Mouse (Mus musculus): ENCODE measurements around the gene Mphosph9.
"Not testable (repeated sequence)": the region's sequence is repeated elsewhere in the genome, so short reads cannot be mapped to it uniquely, and the experiment has no call there.

Mphosph9 gene

GRCm38 (mm10) chr5:124327510-124328364 lies at the start of gene Mphosph9, which contains the start of gene 2810006K23Rik:
Mphosph9 (minus strand) TSS chr5:124327972.
2810006K23Rik (plus strand) TSS chr5:124328089.
- peak; percentile 100 for DNase-seq (ENCODE audit: extremely low read depth, insufficient read length, low spot score)

- DNase-seq (ENCODE audit: extremely low read depth, insufficient read length, low spot score): peak; percentile 24
Observed at GRCm38 (mm10) chr5:124377149-124377548, 49.4 kb upstream of the Mphosph9 start.

GRCm38 (mm10) chr5:124376401-124376800 lies 48.6 kb upstream of the Mphosph9 start:
- no peak for DNase-seq (ENCODE audit: extremely low read depth, insufficient read length, low spot score)

- DNase-seq (ENCODE audit: extremely low read depth, insufficient read length, low spot score): no peak
Observed at GRCm38 (mm10) chr5:124374298-124374697, 46.5 kb upstream of the Mphosph9 start.

GRCm38 (mm10) chr5:124366721-124367120 lies 38.9 kb upstream of the Mphosph9 start:
- no peak for DNase-seq (ENCODE audit: extremely low read depth, insufficient read length, low spot score)

GRCm38 (mm10) chr5:124365754-124366153 lies 38.0 kb upstream of the Mphosph9 start:
- no peak for DNase-seq (ENCODE audit: extremely low read depth, insufficient read length, low spot score)

- no peak for DNase-seq (ENCODE audit: extremely low read depth, insufficient read length, low spot score)
Observed at GRCm38 (mm10) chr5:124364173-124364918, 36.6 kb upstream of the Mphosph9 start.

GRCm38 (mm10) chr5:124362982-124363381 lies 35.2 kb upstream of the Mphosph9 start, which contains the start of gene Cdk2ap1:
Cdk2ap1 (minus strand) TSS chr5:124363082.
- not testable (repeated sequence) for DNase-seq (ENCODE audit: extremely low read depth, insufficient read length, low spot score)

- no peak for DNase-seq (ENCODE audit: extremely low read depth, insufficient read length, low spot score)
Observed at GRCm38 (mm10) chr5:124359641-124360040, 31.9 kb upstream of the Mphosph9 start.

GRCm38 (mm10) chr5:124356695-124357094 lies 28.9 kb upstream of the Mphosph9 start:
- DNase-seq (ENCODE audit: extremely low read depth, insufficient read length, low spot score): no peak

GRCm38 (mm10) chr5:124355425-124355959 lies 27.7 kb upstream of the Mphosph9 start:
- DNase-seq (ENCODE audit: extremely low read depth, insufficient read length, low spot score): no peak

GRCm38 (mm10) chr5:124354574-124355424 lies 27.0 kb upstream of the Mphosph9 start:
- DNase-seq (ENCODE audit: extremely low read depth, insufficient read length, low spot score): peak; percentile 72

- peak; percentile 35 for DNase-seq (ENCODE audit: extremely low read depth, insufficient read length, low spot score)
Observed at GRCm38 (mm10) chr5:124353726-124354547, 26.2 kb upstream of the Mphosph9 start.

GRCm38 (mm10) chr5:124353011-124353725 lies 25.4 kb upstream of the Mphosph9 start:
- peak; percentile 71 for DNase-seq (ENCODE audit: extremely low read depth, insufficient read length, low spot score)

GRCm38 (mm10) chr5:124352141-124352920 lies 24.6 kb upstream of the Mphosph9 start:
- peak; percentile 89 for DNase-seq (ENCODE audit: extremely low read depth, insufficient read length, low spot score)

- no peak for DNase-seq (ENCODE audit: extremely low read depth, insufficient read length, low spot score)
Observed at GRCm38 (mm10) chr5:124351604-124352003, 23.8 kb upstream of the Mphosph9 start.

- peak; percentile 84 for DNase-seq (ENCODE audit: extremely low read depth, insufficient read length, low spot score)
Observed at GRCm38 (mm10) chr5:124351111-124351560, 23.4 kb upstream of the Mphosph9 start.

GRCm38 (mm10) chr5:124350350-124350749 lies 22.6 kb upstream of the Mphosph9 start:
- DNase-seq (ENCODE audit: extremely low read depth, insufficient read length, low spot score): no peak
